Mouse (Mus musculus) G1E (cell line): Measurements from ENCODE around the gene Tacc2.

Experiments
- CTCF ChIP-seq: IDR thresholded peaks from 2 replicates; pipeline ENCODE4 v1.5.1; 2012; ENCODE audit warnings: low read depth, low read length, inconsistent platforms, mixed read lengths
- GATA1 ChIP-seq: IDR thresholded peaks from 2 replicates; pipeline ENCODE4 v1.6.1; 2012; ENCODE audit warnings: borderline replicate concordance, low read length, inconsistent platforms, mixed read lengths
- GATA2 ChIP-seq: IDR thresholded peaks from 2 replicates; pipeline ENCODE4 v1.6.1; 2012; ENCODE audit warnings: low read depth, low read length, inconsistent platforms, borderline replicate concordance

DNA sequence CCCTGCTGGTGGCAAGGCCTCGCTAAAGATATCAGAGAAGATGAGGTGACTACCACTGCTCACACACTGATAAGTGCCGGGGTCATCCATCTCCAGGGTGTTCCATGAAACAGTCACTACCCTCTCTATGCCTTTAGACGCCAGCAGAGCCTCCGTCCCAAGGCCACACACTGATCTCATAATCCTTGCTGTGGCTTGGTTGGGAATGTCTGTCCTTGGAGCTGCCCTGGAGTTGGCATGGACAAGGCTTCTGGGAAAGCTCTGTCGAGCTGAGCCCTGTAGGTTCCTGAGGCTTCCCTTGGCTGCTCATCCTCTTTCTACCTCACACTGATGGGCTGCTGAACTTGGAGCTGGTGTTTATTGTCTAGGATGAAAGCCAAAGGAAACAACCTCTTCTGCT, 209.5 kb downstream of the Tacc2 start:
- TF ChIP-seq CTCF (no peak), GATA1 (no peak), GATA2 (no peak)
